In genomic region chr9:45153361-45153760, GRCm38 (mm10) we compare ENCODE assay signal across 17 mouse cellular contexts. TPM values are rescaled to one million over a fixed set of nuclear protein-coding genes. Genes with fewer than 3 reads are reported as not detected.
"Had no signal": no experiment of that assay in that cellular context is flagged by ENCODE, and none has a peak within 500 bp of the region (broad histone marks: within the 10 kb centered on the region; RNA-seq: fewer than 3 reads in every experiment).

No protein-coding gene starts in this region.

- ATAC-seq: intestine, embryonic 16.5 days; lung, postnatal 0 days had no signal

- DNase-seq: kidney, adult 2 months; kidney, postnatal 4 days; lung, adult 2 months; right cerebral cortex, adult 18-20 months; right cerebral cortex, postnatal 25 days had no signal

RNA-seq across cellular contexts. Expression of gene Scn4b, which starts 15.2 kb away (rescaled TPM):
- polyA plus RNA-seq: macrophage had no signal

RNA-seq across cellular contexts. Expression of gene BC049352, which starts 28.4 kb away (rescaled TPM):
- polyA plus RNA-seq: kidney, embryonic 15.5 days; limb, embryonic 10.5 days; limb, embryonic 14.5 days; lung, adult 2 months; midbrain, embryonic 12.5 days; neural tube, embryonic 14.5 days; stomach, embryonic 16.5 days had no signal

RNA-seq across cellular contexts. Expression of gene Tmprss4, which starts 50.5 kb away (rescaled TPM):
- polyA plus RNA-seq: liver, embryonic 11.5 days; liver, embryonic 15.5 days; midbrain, embryonic 12.5 days; midbrain, postnatal 0 days; neural tube, embryonic 14.5 days had no signal
